Mouse (Mus musculus): Measurements from ENCODE around the gene Mbnl2. TPM values are rescaled to one million over a fixed set of nuclear protein-coding genes. Genes with fewer than 3 reads are reported as not detected.

Mbnl2 gene
- polyA plus RNA-seq, 1 experiment from 2014 or later: 14.6 TPM

DNA sequence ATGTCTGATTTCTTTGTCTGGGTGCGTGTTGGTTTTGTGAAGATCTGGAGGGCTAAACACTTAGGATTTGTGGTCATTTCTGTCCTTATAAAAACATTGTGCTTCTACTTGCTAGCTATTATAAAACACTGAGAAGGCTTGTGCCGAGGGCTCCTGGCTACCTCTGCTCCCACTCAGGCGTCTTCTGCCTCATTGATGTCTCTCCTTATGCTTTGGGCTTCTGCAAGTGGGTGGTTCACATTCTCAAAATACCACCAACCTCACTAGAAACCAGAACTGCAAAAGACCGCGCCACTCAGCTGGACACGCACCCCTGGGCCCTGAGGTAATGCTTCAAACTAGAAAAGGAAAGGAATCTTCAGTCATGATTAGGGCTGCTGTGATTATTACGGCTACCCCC is 14.1 kb downstream of the Mbnl2 start:
- Histone ChIP-seq H3K9me3 (replicated peaks) (no peaks in the 10 kb centered on the region), H3K36me3 (no peaks in the 10 kb centered on the region), H3K4me3 (replicated peaks) (no peak overlapping the region), H3K27me3 (no peaks in the 10 kb centered on the region), H3K9ac (no peak overlapping the region), H3K4me2 (no peak overlapping the region), H3K27ac (no peak overlapping the region), H3K4me1 (replicated peaks) (peaks cover 54% of the 10 kb centered on the region)
- 70% methylated on average over 7 of the region's 7 CpGs for WGBS (ENCODE audit: insufficient replicate concordance)
- no peak for DNase-seq
- ATAC-seq (ENCODE audit: low read depth): no peak

GRCm38 (mm10) chr14:120291226-120291757 is 15.8 kb downstream of the Mbnl2 start:
- H3K9me3 ChIP-seq (replicated peaks): no peaks in the 10 kb centered on the region
- ATAC-seq (ENCODE audit: low read depth) (no peak), DNase-seq (no peak)
- H3K27ac ChIP-seq: no peak overlapping the region
- H3K4me2 ChIP-seq: no peak overlapping the region
- no peaks in the 10 kb centered on the region for H3K36me3 ChIP-seq
- peaks cover 43% of the 10 kb centered on the region for H3K4me1 ChIP-seq (replicated peaks)
- H3K4me3 ChIP-seq (replicated peaks): no peak overlapping the region
- H3K9ac ChIP-seq: no peak overlapping the region
- WGBS (ENCODE audit: insufficient replicate concordance): 78% methylated on average over 13 of the region's 13 CpGs
- no peaks in the 10 kb centered on the region for H3K27me3 ChIP-seq

DNA sequence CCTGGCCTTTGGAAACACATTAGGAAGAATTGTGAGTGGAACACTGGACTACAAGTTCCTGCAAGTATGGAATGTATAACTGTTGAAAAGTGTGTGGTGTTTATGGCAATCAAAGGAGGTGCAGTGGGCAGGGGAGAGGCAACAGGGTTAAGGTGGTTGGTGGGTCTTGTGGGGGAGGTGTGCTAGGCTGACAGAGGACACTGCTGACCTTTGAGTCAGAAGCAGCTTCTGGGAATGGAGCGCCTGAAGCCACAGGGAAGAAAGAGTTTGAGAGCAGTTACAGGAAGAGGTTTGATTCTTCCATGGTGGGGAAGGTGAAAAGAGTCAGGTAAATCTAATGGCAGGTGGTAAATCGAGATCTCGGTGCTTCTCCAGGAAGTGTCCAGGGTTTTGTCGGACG is 16.7 kb downstream of the Mbnl2 start:
- H3K27ac ChIP-seq: no peak overlapping the region
- 72% methylated on average over 5 of the region's 5 CpGs for WGBS (ENCODE audit: insufficient replicate concordance)
- H3K27me3 ChIP-seq: no peaks in the 10 kb centered on the region
- H3K4me1 ChIP-seq (replicated peaks): peaks cover 42% of the 10 kb centered on the region
- no peaks in the 10 kb centered on the region for H3K36me3 ChIP-seq
- ATAC-seq (ENCODE audit: low read depth): no peak
- H3K9me3 ChIP-seq (replicated peaks): no peaks in the 10 kb centered on the region
- no peak overlapping the region for H3K4me3 ChIP-seq (replicated peaks)
- H3K9ac ChIP-seq: no peak overlapping the region
- no peak overlapping the region for H3K4me2 ChIP-seq
- no peak for DNase-seq

- Histone ChIP-seq H3K27ac (no peak overlapping the region), H3K9me3 (replicated peaks) (no peaks in the 10 kb centered on the region), H3K4me3 (replicated peaks) (no peak overlapping the region), H3K36me3 (no peaks in the 10 kb centered on the region), H3K4me2 (no peak overlapping the region), H3K9ac (no peak overlapping the region), H3K27me3 (no peaks in the 10 kb centered on the region), H3K4me1 (replicated peaks) (peaks cover 38% of the 10 kb centered on the region)
- DNase-seq (no peak), ATAC-seq (ENCODE audit: low read depth) (no peak)
- WGBS (ENCODE audit: insufficient replicate concordance): 74% methylated on average over 6 of the region's 6 CpGs
These were observed 17.2 kb downstream of the Mbnl2 start for GRCm38 (mm10) chr14:120292617-120293195.

DNA sequence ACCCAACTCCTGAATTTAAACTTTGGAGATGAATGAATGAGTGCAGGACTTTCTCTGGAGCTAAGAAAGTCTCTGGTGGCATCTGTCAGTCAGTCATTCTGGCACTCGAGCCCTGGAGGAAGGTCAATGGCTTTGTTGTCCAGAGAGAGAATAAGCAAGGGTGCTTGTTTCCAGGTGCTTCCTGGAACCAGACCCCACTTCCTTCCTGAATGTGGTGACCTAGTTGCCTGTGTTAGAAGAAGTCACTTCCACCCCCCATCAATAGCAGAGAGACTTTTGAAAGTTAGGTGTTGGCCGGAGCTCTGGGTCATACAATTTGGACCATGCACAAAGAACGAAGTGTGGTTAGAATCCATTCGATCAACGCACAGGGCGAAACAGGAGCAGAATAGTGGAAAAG is 19.0 kb downstream of the Mbnl2 start:
- Histone ChIP-seq H3K4me2 (no peak overlapping the region), H3K4me1 (replicated peaks) (peaks cover 25% of the 10 kb centered on the region), H3K36me3 (no peaks in the 10 kb centered on the region), H3K9me3 (replicated peaks) (no peaks in the 10 kb centered on the region), H3K4me3 (replicated peaks) (no peak overlapping the region), H3K27ac (no peak overlapping the region), H3K9ac (no peak overlapping the region), H3K27me3 (no peaks in the 10 kb centered on the region)
- ATAC-seq (ENCODE audit: low read depth): no peak
- WGBS (ENCODE audit: insufficient replicate concordance): 64% methylated on average over 6 of the region's 6 CpGs
- DNase-seq: no peak

DNA sequence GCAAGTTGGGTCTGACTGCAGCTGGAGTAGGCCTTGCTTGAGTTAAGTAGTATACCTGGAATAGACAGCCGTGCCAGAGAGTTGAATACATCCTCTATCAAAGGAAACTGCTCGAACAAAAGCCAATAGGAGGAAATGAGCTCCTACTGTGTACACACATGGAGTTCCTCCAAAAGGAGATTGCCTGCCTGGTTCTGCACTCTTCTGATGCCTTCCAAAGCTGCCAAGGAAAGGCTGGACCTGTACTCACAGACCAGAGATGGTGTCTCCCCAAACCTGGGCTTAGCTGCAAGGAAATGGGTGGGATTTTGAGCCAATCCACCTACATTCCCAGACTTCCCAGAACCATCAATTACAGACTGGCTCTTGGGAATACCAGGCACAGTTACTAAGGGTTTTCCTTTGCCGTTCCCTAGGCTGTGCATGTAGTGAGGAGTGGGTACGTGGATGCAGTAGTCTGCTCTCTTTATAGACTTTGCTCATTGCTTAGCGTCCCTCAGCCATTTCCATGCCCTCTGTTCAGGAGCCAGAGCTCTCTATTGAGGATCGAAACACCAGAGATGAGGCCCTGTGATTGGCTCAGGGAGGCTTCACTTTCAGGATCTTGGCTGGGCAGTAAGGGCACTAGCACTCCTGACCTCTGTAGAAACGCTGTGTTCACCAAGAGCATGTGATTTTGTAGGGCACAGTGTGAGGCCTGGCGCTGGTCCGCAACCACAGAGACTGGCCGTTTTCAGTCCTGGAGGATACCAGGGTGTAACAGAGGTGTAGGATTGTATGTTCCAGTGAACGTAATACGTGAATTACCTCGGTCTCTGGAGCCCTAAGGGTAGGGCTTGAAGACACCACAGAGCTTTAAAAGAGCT is 20.1 kb downstream of the Mbnl2 start:
- H3K4me1 ChIP-seq (replicated peaks): peaks cover 25% of the 10 kb centered on the region
- 73% methylated on average over 13 of the region's 13 CpGs for WGBS (ENCODE audit: insufficient replicate concordance)
- no peaks in the 10 kb centered on the region for H3K36me3 ChIP-seq
- DNase-seq: no peak
- no peak overlapping the region for H3K27ac ChIP-seq
- no peak overlapping the region for H3K4me3 ChIP-seq (replicated peaks)
- H3K9me3 ChIP-seq (replicated peaks): no peaks in the 10 kb centered on the region
- H3K27me3 ChIP-seq: no peaks in the 10 kb centered on the region
- H3K9ac ChIP-seq: no peak overlapping the region
- H3K4me2 ChIP-seq: no peak overlapping the region
- no peak for ATAC-seq (ENCODE audit: low read depth)

DNA sequence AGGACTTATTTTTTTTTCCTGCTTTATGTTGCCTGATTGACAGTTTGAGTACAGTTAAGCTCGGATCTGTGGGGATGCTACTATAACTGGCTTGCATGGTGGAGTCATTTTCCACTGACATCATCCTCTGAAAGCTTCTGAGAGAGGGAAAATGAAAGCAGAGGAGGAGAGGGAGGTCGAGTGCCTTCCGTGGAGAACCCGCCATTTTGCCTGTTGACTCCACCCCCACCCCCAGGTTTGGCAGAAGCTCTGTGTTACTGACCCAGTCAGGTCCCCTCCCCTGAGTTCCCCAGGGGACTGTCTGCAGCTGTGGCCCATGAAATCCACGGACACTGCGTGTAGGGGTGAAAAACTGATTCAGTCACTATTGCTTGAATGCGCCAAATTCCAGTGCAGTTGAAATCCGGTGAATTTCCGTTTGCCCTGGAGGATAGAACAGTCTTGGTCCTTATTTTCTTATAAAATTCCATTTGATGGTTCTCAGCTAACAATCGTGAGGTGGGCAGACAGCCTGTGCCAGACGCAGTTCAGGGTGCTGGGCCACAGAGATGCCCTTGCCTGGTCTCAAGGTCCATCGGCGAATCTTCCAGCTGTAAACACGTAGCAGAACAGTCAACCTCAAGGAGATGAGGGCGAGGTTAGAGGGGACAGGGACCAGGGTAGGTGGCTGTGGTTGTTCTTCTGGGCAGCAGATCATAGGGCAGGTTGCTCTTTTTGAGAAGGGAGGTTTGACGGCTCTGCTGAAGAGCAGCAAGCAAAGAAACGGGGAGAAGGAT is 20.9 kb downstream of the Mbnl2 start:
- DNase-seq: no peak
- H3K4me2 ChIP-seq: no peak overlapping the region

DNA sequence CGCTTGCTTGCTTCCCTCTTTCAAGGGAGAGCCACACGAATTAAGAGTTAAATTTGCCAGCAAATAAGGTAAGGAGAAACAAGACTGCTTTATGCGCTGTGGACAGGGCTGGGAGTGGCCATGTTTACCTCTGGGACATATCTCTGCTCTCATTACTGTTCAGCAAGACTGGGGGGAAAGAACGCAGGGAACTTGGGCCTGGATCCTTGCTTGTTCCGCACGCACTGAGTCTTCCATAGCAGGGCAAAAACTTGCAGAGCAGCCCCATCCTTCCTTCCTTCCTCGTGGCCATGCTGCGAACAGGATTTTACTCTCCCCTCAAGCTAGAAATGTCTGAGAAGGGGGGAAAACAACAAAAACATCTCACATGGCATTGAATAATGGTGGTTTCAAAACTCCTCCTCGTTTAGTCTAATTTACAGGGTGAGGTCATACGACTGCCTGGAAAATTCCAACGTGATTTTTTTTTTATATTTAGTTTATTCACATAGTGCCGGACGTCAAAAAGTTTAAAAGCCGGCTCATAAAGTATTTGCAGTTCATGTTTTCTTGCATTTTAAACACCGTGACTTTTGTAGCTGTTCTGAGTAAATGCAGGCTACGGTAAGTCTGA is 21.8 kb downstream of the Mbnl2 start:
- no peak overlapping the region for H3K9ac ChIP-seq
- 52% methylated on average over 16 of the region's 16 CpGs for WGBS (ENCODE audit: insufficient replicate concordance)
- no peaks in the 10 kb centered on the region for H3K27me3 ChIP-seq
- no peak for ATAC-seq (ENCODE audit: low read depth)
- H3K9me3 ChIP-seq (replicated peaks): no peaks in the 10 kb centered on the region
- DNase-seq: no peak
- no peak overlapping the region for H3K4me3 ChIP-seq (replicated peaks)
- no peaks in the 10 kb centered on the region for H3K36me3 ChIP-seq
- peaks cover 20% of the 10 kb centered on the region for H3K4me1 ChIP-seq (replicated peaks)
- H3K4me2 ChIP-seq: no peak overlapping the region
- H3K27ac ChIP-seq: no peak overlapping the region

More for the DNA sequence above, 20.9 kb downstream of the Mbnl2 start:
- Histone ChIP-seq H3K36me3 (no peaks in the 10 kb centered on the region), H3K4me1 (replicated peaks) (peaks cover 25% of the 10 kb centered on the region), H3K4me3 (replicated peaks) (no peak overlapping the region), H3K9me3 (replicated peaks) (no peaks in the 10 kb centered on the region), H3K27me3 (no peaks in the 10 kb centered on the region), H3K27ac (no peak overlapping the region), H3K9ac (no peak overlapping the region)
- ATAC-seq (ENCODE audit: low read depth): no peak
- WGBS (ENCODE audit: insufficient replicate concordance): 68% methylated on average over 17 of the region's 17 CpGs

GRCm38 (mm10) chr14:120297833-120298232 is 22.4 kb downstream of the Mbnl2 start:
- Histone ChIP-seq H3K4me2 (no peak overlapping the region), H3K27me3 (no peaks in the 10 kb centered on the region), H3K27ac (no peak overlapping the region), H3K9me3 (replicated peaks) (no peaks in the 10 kb centered on the region), H3K9ac (no peak overlapping the region), H3K4me3 (replicated peaks) (no peak overlapping the region), H3K4me1 (replicated peaks) (peaks cover 19% of the 10 kb centered on the region), H3K36me3 (no peaks in the 10 kb centered on the region)
- ATAC-seq (ENCODE audit: low read depth) (no peak), DNase-seq (no peak)
- WGBS (ENCODE audit: insufficient replicate concordance): 70% methylated on average over 6 of the region's 6 CpGs

DNA sequence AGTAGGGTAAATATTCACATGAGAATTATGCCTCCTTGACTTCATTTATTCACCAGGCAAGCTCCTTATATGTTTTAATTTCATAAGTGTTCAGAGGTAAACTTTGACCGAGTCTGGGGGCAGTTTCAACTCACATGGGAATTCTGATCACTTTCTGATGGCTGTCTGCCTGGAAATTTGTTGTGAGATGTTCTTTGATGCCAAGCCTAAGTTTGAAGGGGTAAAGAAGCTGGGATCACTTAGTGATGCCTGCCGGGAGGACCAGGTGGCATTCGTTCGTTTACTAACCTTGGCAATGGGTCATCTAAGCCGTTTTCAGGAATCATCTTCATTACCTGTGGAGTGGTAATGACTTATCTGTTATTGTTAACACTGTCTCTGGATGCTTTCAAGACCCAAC is 23.0 kb downstream of the Mbnl2 start:
- H3K4me3 ChIP-seq (replicated peaks): no peak overlapping the region
- H3K4me1 ChIP-seq (replicated peaks): peaks cover 25% of the 10 kb centered on the region
- no peak for DNase-seq
- no peak overlapping the region for H3K9ac ChIP-seq
- H3K9me3 ChIP-seq (replicated peaks): no peaks in the 10 kb centered on the region
- no peak overlapping the region for H3K4me2 ChIP-seq
- H3K36me3 ChIP-seq: no peaks in the 10 kb centered on the region
- no peak overlapping the region for H3K27ac ChIP-seq
- WGBS (ENCODE audit: insufficient replicate concordance): 76% methylated on average over 5 of the region's 5 CpGs
- no peak for ATAC-seq (ENCODE audit: low read depth)
- H3K27me3 ChIP-seq: no peaks in the 10 kb centered on the region

DNA sequence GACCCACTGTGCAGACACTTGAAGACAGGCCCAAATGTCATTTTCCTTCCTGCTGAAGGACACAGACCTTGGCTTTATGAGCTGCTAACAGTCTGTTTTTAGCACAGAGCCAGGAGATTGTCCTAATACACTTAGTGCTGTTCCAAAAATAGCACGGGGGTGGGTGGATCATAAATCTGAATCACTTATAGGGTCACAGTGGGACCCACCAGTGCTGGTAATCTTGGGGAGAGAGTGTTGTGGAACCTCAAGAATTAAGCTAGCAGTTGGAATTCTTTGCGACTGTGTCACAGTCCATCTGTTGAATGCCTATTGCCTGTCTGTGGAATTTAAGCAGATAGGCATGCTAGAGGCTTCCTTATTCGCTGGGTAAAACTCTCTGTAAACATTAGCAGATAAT is 24.2 kb downstream of the Mbnl2 start:
- H3K4me2 ChIP-seq: no peak overlapping the region

More for the DNA sequence above, 24.2 kb downstream of the Mbnl2 start:
- Histone ChIP-seq H3K36me3 (no peaks in the 10 kb centered on the region), H3K9me3 (replicated peaks) (no peaks in the 10 kb centered on the region), H3K27ac (no peak overlapping the region), H3K4me3 (replicated peaks) (no peak overlapping the region), H3K4me1 (replicated peaks) (peaks cover 22% of the 10 kb centered on the region), H3K9ac (no peak overlapping the region), H3K27me3 (no peaks in the 10 kb centered on the region)
- ATAC-seq (ENCODE audit: low read depth) (no peak), DNase-seq (no peak)
- 42% methylated on average over 3 of the region's 3 CpGs for WGBS (ENCODE audit: insufficient replicate concordance)

Measured in liver, embryonic 13.5 days (tissue).